Mouse (Mus musculus) v-Abl transformed pro-B cells (cell line): ENCODE measurements at regions not wholly inside any gene's neighbourhood (a gene's known extent, or its start where the extent isn't known, plus 50 kb on each side); places are given as distances from the start of the nearest gene placed in this dataset.

Source experiments
- in situ Hi-C, 2 experiments: fragments of 400-800 bp; cut with MboI; formaldehyde crosslinking; loops; one replicate each; pipeline ENCODE4 v1.15.1; 2025; ENCODE audit not compliant: unreplicated experiment in 2 of 2

GRCm38 (mm10) chr3:144078198-144078935 is 126.7 kb downstream of the Lmo4 start:
- in situ Hi-C loops = no loop called here

- in situ Hi-C loops = no loop called here
Observed at GRCm38 (mm10) chr3:144069979-144070540, 135.0 kb downstream of the Lmo4 start.

- in situ Hi-C loops = no loop called here
Observed at GRCm38 (mm10) chr3:144067016-144067415, 138.0 kb downstream of the Lmo4 start.

GRCm38 (mm10) chr3:144058106-144058505 is 146.9 kb downstream of the Lmo4 start:
- in situ Hi-C loops = no loop called here

- in situ Hi-C loops = no loop called here
Observed at GRCm38 (mm10) chr3:144050341-144050740, 154.7 kb downstream of the Lmo4 start.

- in situ Hi-C loops = no loop called here
Observed at GRCm38 (mm10) chr3:144049270-144049669, 155.8 kb downstream of the Lmo4 start.

- in situ Hi-C loops = no loop called here
Observed at GRCm38 (mm10) chr3:144044366-144044765, 160.7 kb downstream of the Lmo4 start.

GRCm38 (mm10) chr3:144041788-144042187 is 163.2 kb downstream of the Lmo4 start:
- in situ Hi-C loops = no loop called here

GRCm38 (mm10) chr3:144039498-144039897 is 165.5 kb downstream of the Lmo4 start:
- in situ Hi-C loops = no loop called here

GRCm38 (mm10) chr3:144029611-144030010 is 175.4 kb downstream of the Lmo4 start:
- in situ Hi-C loops = no loop called here

- in situ Hi-C loops = no loop called here
Observed at GRCm38 (mm10) chr3:144029121-144029520, 175.9 kb downstream of the Lmo4 start.

GRCm38 (mm10) chr3:144027134-144027980 is 177.7 kb downstream of the Lmo4 start:
- in situ Hi-C loops = no loop called here

- in situ Hi-C loops = no loop called here
Observed at GRCm38 (mm10) chr3:144025451-144026125, 179.4 kb downstream of the Lmo4 start.

GRCm38 (mm10) chr3:144024216-144024615 is 180.8 kb downstream of the Lmo4 start:
- in situ Hi-C loops = no loop called here

- in situ Hi-C loops = no loop called here
Observed at GRCm38 (mm10) chr3:144023058-144023457, 182.0 kb downstream of the Lmo4 start.

GRCm38 (mm10) chr3:144021969-144022368 is 183.1 kb downstream of the Lmo4 start:
- in situ Hi-C loops = no loop called here

- in situ Hi-C loops = no loop called here
Observed at GRCm38 (mm10) chr3:144020189-144020940, 184.7 kb downstream of the Lmo4 start.

- in situ Hi-C loops = no loop called here
Observed at GRCm38 (mm10) chr3:144019293-144019692, 185.7 kb downstream of the Lmo4 start.

GRCm38 (mm10) chr3:144018559-144018958 is 186.5 kb downstream of the Lmo4 start:
- in situ Hi-C loops = no loop called here

- in situ Hi-C loops = no loop called here
Observed at GRCm38 (mm10) chr3:144015236-144015635, 189.8 kb downstream of the Lmo4 start.
